Mouse (Mus musculus) CH12.LX (cell line): Measurements from ENCODE around the gene Qsox2. TPM values are rescaled to one million over a fixed set of nuclear protein-coding genes. Genes with fewer than 3 reads are reported as not detected.

Experiments used
- DNase-seq: peaks from one replicate; pipeline ENCODE4 v3.0.0-alpha.2; 2013; ENCODE audit errors: extremely low read depth
- H3K27ac ChIP-seq: 2 replicates; pipeline ENCODE4 v1.5.1; 2012; ENCODE audit warnings: low read depth, mild to moderate bottlenecking, control low read depth, moderate library complexity; ENCODE audit not compliant: insufficient read depth
- H3K27me3 ChIP-seq: replicated peaks from 2 replicates; pipeline ENCODE3; 2012; ENCODE audit warnings: inconsistent platforms
- H3K36me3 ChIP-seq, 2 experiments: replicated peaks in 1 of 2; 2 replicates each; pipeline versions ENCODE3 to v1.6.1; 2012; ENCODE audit warnings: inconsistent platforms in 1 of 2, low read length in 1 of 2, mild to moderate bottlenecking in 1 of 2, mixed read lengths in 1 of 2, moderate library complexity in 1 of 2; ENCODE audit not compliant: control insufficient read depth in 1 of 2, insufficient read depth in 1 of 2
- H3K4me1 ChIP-seq, 2 experiments: 2 replicates each; pipeline ENCODE4 v1.6.1; 2012; ENCODE audit warnings: inconsistent platforms in 1 of 2, moderate library complexity in 1 of 2; ENCODE audit not compliant: insufficient read depth in 2 of 2, control insufficient read depth in 1 of 2
- H3K4me2 ChIP-seq: 2 replicates; pipeline ENCODE4 v1.6.1; 2012; ENCODE audit warnings: low read depth, mild to moderate bottlenecking, control low read depth; ENCODE audit not compliant: poor library complexity, insufficient read depth, severe bottlenecking
- H3K4me3 ChIP-seq, 3 experiments: fragments of 150-350 bp in 1 of 3; sonication (generic) in 1 of 3; replicated peaks in 1 of 3; 2 replicates each; pipeline versions ENCODE3 to v1.5.1; 2011 to 2012; ENCODE audit warnings: low read depth in 2 of 3, low read length in 2 of 3, mild to moderate bottlenecking in 2 of 3, moderate library complexity in 2 of 3, control low read depth in 1 of 3, improper control_type of control experiment in 1 of 3, inconsistent platforms in 1 of 3, mixed read lengths in 1 of 3; ENCODE audit not compliant: poor library complexity in 1 of 3
- H3K79me2 ChIP-seq: replicated peaks from 2 replicates; pipeline ENCODE4 v1.6.1; 2012; ENCODE audit warnings: mild to moderate bottlenecking, moderate library complexity; ENCODE audit not compliant: control insufficient read depth, poor library complexity, insufficient read depth, severe bottlenecking; ENCODE audit errors: extremely low read depth
- H3K9ac ChIP-seq: 2 replicates; pipeline ENCODE4 v1.6.1; 2012; ENCODE audit warnings: low read depth, mild to moderate bottlenecking, control low read depth, moderate library complexity; ENCODE audit not compliant: insufficient read depth
- H3K9me3 ChIP-seq: replicated peaks from 2 replicates; pipeline ENCODE3; 2012; ENCODE audit warnings: low read length, inconsistent platforms, mixed read lengths
- BHLHE40 ChIP-seq: IDR thresholded peaks from 2 replicates; pipeline ENCODE4 v1.6.1; 2011; ENCODE audit warnings: mild to moderate bottlenecking, low read depth, low read length, improper control_type of control experiment
- CHD2 ChIP-seq: IDR thresholded peaks from 2 replicates; pipeline ENCODE4 v1.6.1; 2011; ENCODE audit warnings: low read length, improper control_type of control experiment
- E2F4 ChIP-seq: IDR thresholded peaks from 2 replicates; pipeline ENCODE4 v1.6.1; 2011; ENCODE audit warnings: low read depth, low read length, improper control_type of control experiment; ENCODE audit not compliant: insufficient replicate concordance
- GABPA ChIP-seq: IDR thresholded peaks from 2 replicates; pipeline ENCODE4 v1.6.1; 2012; ENCODE audit warnings: low read depth, low read length, improper control_type of control experiment, inconsistent platforms; ENCODE audit not compliant: insufficient replicate concordance
- JUND ChIP-seq: conservative IDR thresholded peaks from 2 replicates; pipeline ENCODE4 v1.6.1; 2011; ENCODE audit warnings: low read depth, low read length, improper control_type of control experiment
- MAFK ChIP-seq: IDR thresholded peaks from 2 replicates; pipeline ENCODE4 v1.6.1; 2011; ENCODE audit warnings: low read length, improper control_type of control experiment; ENCODE audit not compliant: insufficient replicate concordance
- MAX ChIP-seq: IDR thresholded peaks from 2 replicates; pipeline ENCODE4 v1.6.1; 2011; ENCODE audit warnings: low read length, improper control_type of control experiment
- MAZ ChIP-seq: IDR thresholded peaks from 2 replicates; pipeline ENCODE4 v1.6.1; 2012; ENCODE audit warnings: low read depth, mild to moderate bottlenecking, inconsistent platforms, low read length, improper control_type of control experiment, moderate library complexity
- MXI1 ChIP-seq: IDR thresholded peaks from 2 replicates; pipeline ENCODE4 v1.6.1; 2011; ENCODE audit warnings: mild to moderate bottlenecking, low read depth, low read length, improper control_type of control experiment
- NRF1 ChIP-seq: IDR thresholded peaks from 2 replicates; pipeline ENCODE4 v1.6.1; 2014; ENCODE audit warnings: low read depth, mild to moderate bottlenecking, inconsistent platforms, low read length, improper control_type of control experiment, moderate library complexity
- PAX5 ChIP-seq: IDR thresholded peaks from 2 replicates; pipeline ENCODE4 v1.6.1; 2012; ENCODE audit warnings: low read length, inconsistent platforms, mixed read lengths
- SMC3 ChIP-seq: IDR thresholded peaks from 2 replicates; pipeline ENCODE4 v1.6.1; 2011; ENCODE audit warnings: low read depth, low read length, improper control_type of control experiment
- USF1 ChIP-seq: IDR thresholded peaks from 2 replicates; pipeline ENCODE4 v1.6.1; 2014; ENCODE audit warnings: low read depth, mild to moderate bottlenecking, inconsistent platforms, low read length, improper control_type of control experiment
- USF2 ChIP-seq: conservative IDR thresholded peaks from 2 replicates; pipeline ENCODE4 v1.6.1; 2011; ENCODE audit warnings: low read depth, low read length, improper control_type of control experiment
- ZC3H11A ChIP-seq: IDR thresholded peaks from 2 replicates; pipeline ENCODE4 v1.6.1; 2012; ENCODE audit warnings: low read depth, mild to moderate bottlenecking, inconsistent platforms, low read length, improper control_type of control experiment
- ZKSCAN1 ChIP-seq: IDR thresholded peaks from 2 replicates; pipeline ENCODE4 v1.6.1; 2012; ENCODE audit warnings: low read depth, inconsistent platforms, low read length, improper control_type of control experiment, borderline replicate concordance
- ZMIZ1 ChIP-seq: IDR thresholded peaks from 2 replicates; pipeline ENCODE4 v1.6.1; 2012; ENCODE audit warnings: low read depth, mild to moderate bottlenecking, inconsistent platforms, low read length, improper control_type of control experiment
- dilution Hi-C: fragments of 300-500 bp; cut with MboI; formaldehyde crosslinking; loops from 2 replicates; pipeline ENCODE4 v1.14.3; 2020; ENCODE audit warnings: low sequenced_read_pairs; ENCODE audit not compliant: extremely low pct_unique_long_range_greater_than_20kb, extremely low pct_ligation_motif_present
- in situ Hi-C: fragments of 300-500 bp; cut with MboI; formaldehyde crosslinking; loops from 3 replicates; pipeline ENCODE4 v1.14.3; 2019; ENCODE audit warnings: low sequenced_read_pairs, low pct_ligation_motif_present, low pct_unique_long_range_greater_than_20kb, mixed read lengths
- polyA plus RNA-seq: library from polyadenylated mRNA; unstranded; fragments of >175 nt; gene quantifications from 2 replicates; pipeline ENCODE4 v1.2.1, GENCODE M21; 2012; ENCODE audit warnings: low read depth; ENCODE audit not compliant: insufficient read length
- total RNA-seq, 2 experiments: library from RNA; depleted of rRNA; stranded (reverse); fragments of 300-350 nt in 1 of 2; fragments of >200 nt in 1 of 2; gene quantifications; 2 replicates each; pipeline ENCODE4 v1.2.3; 2012 to 2014

The Qsox2 gene
- total and polyA plus RNA-seq, 3 experiments: 6.4 to 11.5 (median 9.3) TPM

DNA sequence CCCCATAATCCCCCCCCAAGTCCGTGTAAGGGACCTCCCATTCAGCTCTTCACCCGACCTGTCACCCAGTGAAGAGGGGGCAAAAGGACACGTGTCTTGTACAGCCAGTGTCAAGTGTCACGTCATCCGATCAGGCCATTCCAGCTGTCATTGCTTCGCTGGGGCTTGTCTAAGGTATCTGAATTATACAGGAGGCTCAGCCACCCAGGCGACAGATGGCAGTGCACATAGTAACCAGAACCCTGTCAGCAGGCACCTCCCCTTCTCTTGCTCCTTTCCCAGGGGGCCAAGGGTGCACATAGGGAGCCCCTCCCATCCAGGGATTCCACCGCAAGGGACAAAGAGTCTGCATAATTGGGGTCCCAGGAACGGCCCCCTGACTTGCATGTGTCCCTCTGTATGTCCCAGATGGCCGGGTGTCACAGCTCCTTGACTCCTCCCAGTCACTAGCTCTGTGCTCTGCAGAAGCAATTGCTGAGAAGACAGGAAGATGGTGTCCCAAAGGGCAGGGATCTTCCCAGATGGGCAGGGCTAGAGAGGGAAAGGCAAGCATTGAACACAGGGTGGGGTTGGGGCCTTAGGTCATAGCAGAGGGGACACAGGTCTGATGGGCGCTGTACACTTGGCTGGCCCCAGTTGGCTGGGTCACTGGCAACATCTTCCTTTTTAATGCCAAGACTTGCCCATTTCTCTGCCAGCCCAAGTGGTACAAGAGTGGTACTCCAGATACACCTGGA lies 68.3 kb downstream of the Qsox2 start (continued):
- TF ChIP-seq E2F4: no peak

DNA sequence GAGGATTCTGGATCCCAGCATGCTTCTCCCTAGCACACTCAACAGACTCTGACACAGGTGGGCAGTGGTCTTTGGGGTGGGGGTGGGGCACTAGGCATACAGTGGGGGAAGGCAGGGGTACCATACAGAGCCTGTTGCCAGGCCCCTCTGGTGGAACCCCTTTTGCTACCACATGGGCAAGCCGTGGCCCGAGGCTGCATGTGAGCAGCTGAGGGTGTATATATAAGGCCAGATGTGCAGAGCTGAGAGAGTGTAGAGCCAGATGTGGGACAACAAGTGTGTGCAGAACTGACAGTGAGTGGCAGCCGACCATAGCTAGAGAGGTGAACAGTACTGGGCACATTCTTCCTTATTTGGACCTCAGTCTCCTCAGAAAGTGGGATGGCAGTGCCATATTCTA lies 70.4 kb downstream of the Qsox2 start:
- H3K27ac ChIP-seq: no peak overlapping the region
- no peaks in the 10 kb centered on the region for H3K36me3 ChIP-seq
- H3K79me2 ChIP-seq: no peaks in the 10 kb centered on the region
- no peak overlapping the region for H3K4me3 ChIP-seq
- H3K4me2 ChIP-seq: no peak overlapping the region
- in situ Hi-C loops: loop anchor here (10.0 kb wide), 1 partner anchor 398 kb away; no protein-coding TSS in a partner anchor
- H3K9me3 ChIP-seq: no peaks in the 10 kb centered on the region
- no peak for DNase-seq
- peaks cover 21% of the 10 kb centered on the region for H3K27me3 ChIP-seq
- peaks cover 3% of the 10 kb centered on the region in 2 experiments; a peak in 2 of 4 replicates for H3K4me1 ChIP-seq
- no peak overlapping the region for H3K9ac ChIP-seq
- TF ChIP-seq MAZ (no peak), BHLHE40 (no peak), GABPA (no peak), USF2 (no peak), SMC3 (no peak), ZKSCAN1 (no peak), E2F4 (no peak), MAX (no peak), ZC3H11A (no peak), NRF1 (no peak), MAFK (no peak), PAX5 (no peak), MXI1 (no peak), JUND (no peak), CHD2 (no peak), USF1 (no peak), ZMIZ1 (no peak)
- dilution Hi-C loops: no loop called here

Other genes starting within 250 kb of the Qsox2 start
- gene Ubac1, start 215.8 kb downstream of the Qsox2 start, total RNA-seq (2012; rRNA removed): 90.0 and 92.0 TPM in 2 replicates
- 80.3 and 80.5 TPM in 2 replicates for gene Ubac1, start 215.8 kb downstream of the Qsox2 start, total RNA-seq (2014; rRNA removed)
- 88.9 and 99.7 TPM in 2 replicates for gene Ubac1, start 215.8 kb downstream of the Qsox2 start, polyA plus RNA-seq
- 1.6 and 2.3 TPM in 2 replicates for gene Nacc2, start 114.3 kb downstream of the Qsox2 start, total RNA-seq (2012; rRNA removed)
- gene Nacc2, start 114.3 kb downstream of the Qsox2 start, total RNA-seq (2014; rRNA removed): 0.59 and 0.88 TPM in 2 replicates
- gene Nacc2, start 114.3 kb downstream of the Qsox2 start, polyA plus RNA-seq: 1.1 TPM in 2 replicates
- not detected in 2 replicates for gene Lhx3, start 29.2 kb downstream of the Qsox2 start, total RNA-seq (2012; rRNA removed)
- gene Lhx3, start 29.2 kb downstream of the Qsox2 start, total RNA-seq (2014; rRNA removed): not detected in 2 replicates
- gene Lhx3, start 29.2 kb downstream of the Qsox2 start, polyA plus RNA-seq: not detected in 2 replicates
- not detected in 2 replicates for gene Ccdc187, start 57.0 kb upstream of the Qsox2 start, total RNA-seq (2012; rRNA removed)
- gene Ccdc187, start 57.0 kb upstream of the Qsox2 start, total RNA-seq (2014; rRNA removed): not detected in 2 replicates
- gene Ccdc187, start 57.0 kb upstream of the Qsox2 start, polyA plus RNA-seq: not detected in 2 replicates
- 5.4 and 8.1 TPM in 2 replicates for gene Gpsm1, start 78.0 kb upstream of the Qsox2 start, total RNA-seq (2012; rRNA removed)
- gene Gpsm1, start 78.0 kb upstream of the Qsox2 start, total RNA-seq (2014; rRNA removed): 2.2 and 3.2 TPM in 2 replicates
- 3.0 and 3.6 TPM in 2 replicates for gene Gpsm1, start 78.0 kb upstream of the Qsox2 start, polyA plus RNA-seq
- gene Dnlz, start 114.6 kb upstream of the Qsox2 start, total RNA-seq (2012; rRNA removed): 17.1 and 20.3 TPM in 2 replicates
- 15.1 TPM in 2 replicates for gene Dnlz, start 114.6 kb upstream of the Qsox2 start, total RNA-seq (2014; rRNA removed)
- gene Dnlz, start 114.6 kb upstream of the Qsox2 start, polyA plus RNA-seq: 16.5 and 17.8 TPM in 2 replicates
- gene Card9, start 123.4 kb upstream of the Qsox2 start, total RNA-seq (2012; rRNA removed): 0.42 and 0.59 TPM in 2 replicates
- gene Card9, start 123.4 kb upstream of the Qsox2 start, total RNA-seq (2014; rRNA removed): 0.15 and 0.32 TPM in 2 replicates
- 0.38 and 0.44 TPM in 2 replicates for gene Card9, start 123.4 kb upstream of the Qsox2 start, polyA plus RNA-seq
- gene Snapc4, start 143.1 kb upstream of the Qsox2 start, total RNA-seq (2012; rRNA removed): 42.7 and 53.3 TPM in 2 replicates
- 15.3 and 18.0 TPM in 2 replicates for gene Snapc4, start 143.1 kb upstream of the Qsox2 start, total RNA-seq (2014; rRNA removed)
- gene Snapc4, start 143.1 kb upstream of the Qsox2 start, polyA plus RNA-seq: 47.1 and 48.0 TPM in 2 replicates
- 41.9 and 56.9 TPM in 2 replicates for gene Entr1, start 151.8 kb upstream of the Qsox2 start, total RNA-seq (2012; rRNA removed)
- gene Entr1, start 151.8 kb upstream of the Qsox2 start, total RNA-seq (2014; rRNA removed): 53.8 and 62.3 TPM in 2 replicates
- 51.9 and 57.3 TPM in 2 replicates for gene Entr1, start 151.8 kb upstream of the Qsox2 start, polyA plus RNA-seq
- 79.5 and 91.2 TPM in 2 replicates for gene Pmpca, start 151.8 kb upstream of the Qsox2 start, total RNA-seq (2012; rRNA removed)
- 73.3 and 74.7 TPM in 2 replicates for gene Pmpca, start 151.8 kb upstream of the Qsox2 start, total RNA-seq (2014; rRNA removed)
- gene Pmpca, start 151.8 kb upstream of the Qsox2 start, polyA plus RNA-seq: 143 and 176 TPM in 2 replicates
- 9.6 and 12.1 TPM in 2 replicates for gene Inpp5e, start 171.7 kb upstream of the Qsox2 start, total RNA-seq (2012; rRNA removed)
- gene Inpp5e, start 171.7 kb upstream of the Qsox2 start, total RNA-seq (2014; rRNA removed): 4.8 and 5.2 TPM in 2 replicates
- 10.2 and 13.4 TPM in 2 replicates for gene Inpp5e, start 171.7 kb upstream of the Qsox2 start, polyA plus RNA-seq
- 31.8 and 36.3 TPM in 2 replicates for gene Sec16a, start 207.7 kb upstream of the Qsox2 start, total RNA-seq (2012; rRNA removed)
- 22.5 and 22.8 TPM in 2 replicates for gene Sec16a, start 207.7 kb upstream of the Qsox2 start, total RNA-seq (2014; rRNA removed)
- 28.6 and 38.9 TPM in 2 replicates for gene Sec16a, start 207.7 kb upstream of the Qsox2 start, polyA plus RNA-seq